Mouse (Mus musculus) frontal cortex, postnatal 10 days (tissue): ENCODE results near the gene Klhl26.

Experiments
- DNase-seq, 2 experiments: peaks; one replicate each; pipeline ENCODE4 v3.0.0; 2022; ENCODE audit warnings: low spot score in 2 of 2, mixed read lengths in 1 of 2

The Klhl26 gene

DNA sequence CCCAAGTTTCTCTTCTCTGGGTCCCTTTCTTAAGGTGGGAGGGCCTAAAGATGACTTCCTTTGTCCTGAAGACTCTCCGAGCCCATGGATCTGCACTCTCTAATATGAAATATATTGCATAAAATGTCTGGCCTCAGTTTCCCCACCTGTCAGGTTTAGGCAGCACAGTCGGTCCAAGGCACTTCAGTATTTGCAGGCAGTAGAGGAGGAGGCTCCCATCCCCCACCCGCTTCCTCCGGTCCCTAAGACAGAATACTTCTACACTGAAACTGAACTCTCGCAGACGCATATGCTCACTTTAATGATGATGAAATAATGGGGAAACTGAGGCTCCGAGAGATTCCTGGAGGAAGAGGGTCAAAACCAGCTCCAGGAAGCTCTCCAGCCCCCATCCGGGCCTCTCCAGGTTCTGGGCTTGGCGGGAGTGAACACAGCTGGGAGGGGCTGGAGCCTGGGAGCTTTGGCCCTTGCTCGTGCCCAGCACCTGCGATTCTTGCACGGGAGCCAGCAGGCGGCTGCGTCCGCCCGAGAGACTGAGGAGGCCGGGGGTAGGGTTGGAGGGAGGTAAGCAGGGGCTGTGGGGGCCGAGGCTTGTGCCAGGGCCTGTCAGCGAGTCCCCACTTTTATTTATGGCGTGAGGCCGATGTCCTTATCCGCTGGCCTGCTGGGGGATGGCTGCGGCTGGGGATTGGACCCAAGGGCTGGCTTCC, 25.2 kb upstream of the Klhl26 start:
- DNase-seq = no peak

DNA sequence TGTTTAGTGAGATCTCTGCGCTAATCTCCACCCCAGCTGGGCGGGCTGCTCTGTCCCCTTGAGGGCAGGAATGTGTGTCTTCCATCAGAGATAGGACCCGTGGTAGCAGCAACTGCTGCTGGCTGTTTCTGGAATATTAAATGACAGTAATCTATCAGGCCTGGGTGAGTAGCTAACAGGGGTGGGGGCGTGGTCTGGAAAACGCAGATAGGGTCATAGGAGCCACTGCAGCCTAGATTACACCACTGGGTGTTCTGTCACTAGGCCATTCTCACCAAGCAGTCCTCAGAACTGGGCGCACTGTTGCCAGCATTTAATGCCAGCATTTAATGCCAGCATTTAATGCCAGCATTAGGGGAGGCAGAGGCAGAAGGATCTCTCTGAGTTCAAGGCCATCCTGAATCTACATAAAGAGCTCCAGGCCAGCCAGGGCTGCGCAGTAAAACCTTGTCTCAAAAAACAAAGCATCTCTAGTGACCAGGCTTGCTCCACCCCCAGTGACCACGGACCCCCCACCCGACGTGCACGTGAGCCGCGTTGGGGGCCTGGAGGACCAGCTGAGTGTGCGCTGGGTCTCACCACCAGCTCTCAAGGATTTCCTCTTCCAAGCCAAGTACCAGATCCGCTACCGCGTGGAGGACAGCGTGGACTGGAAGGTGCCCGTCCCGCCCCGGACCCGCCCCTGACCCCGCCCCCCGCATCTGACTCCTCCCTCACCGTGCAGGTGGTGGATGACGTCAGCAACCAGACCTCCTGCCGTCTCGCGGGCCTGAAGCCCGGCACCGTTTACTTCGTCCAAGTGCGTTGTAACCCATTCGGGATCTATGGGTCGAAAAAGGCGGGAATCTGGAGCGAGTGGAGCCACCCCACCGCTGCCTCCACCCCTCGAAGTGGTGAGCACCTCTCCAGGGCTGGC, 23.9 kb upstream of the Klhl26 start:
- DNase-seq = no peak

DNA sequence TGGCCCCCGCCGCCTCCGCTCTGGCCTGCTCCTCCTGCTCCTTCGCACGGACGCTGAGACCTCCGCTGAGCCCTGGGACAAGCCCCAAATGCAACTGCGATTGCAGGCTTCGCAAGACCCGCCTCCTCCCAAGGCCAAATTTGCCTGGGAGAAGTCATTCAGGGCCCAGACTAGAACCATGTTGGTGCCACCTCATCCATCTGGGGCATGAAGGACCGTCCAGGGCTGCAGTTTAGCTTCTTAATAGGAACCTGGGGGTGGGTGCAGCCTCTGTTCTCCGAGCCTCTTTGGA, 18.9 kb upstream of the Klhl26 start:
- no peak for DNase-seq

DNA sequence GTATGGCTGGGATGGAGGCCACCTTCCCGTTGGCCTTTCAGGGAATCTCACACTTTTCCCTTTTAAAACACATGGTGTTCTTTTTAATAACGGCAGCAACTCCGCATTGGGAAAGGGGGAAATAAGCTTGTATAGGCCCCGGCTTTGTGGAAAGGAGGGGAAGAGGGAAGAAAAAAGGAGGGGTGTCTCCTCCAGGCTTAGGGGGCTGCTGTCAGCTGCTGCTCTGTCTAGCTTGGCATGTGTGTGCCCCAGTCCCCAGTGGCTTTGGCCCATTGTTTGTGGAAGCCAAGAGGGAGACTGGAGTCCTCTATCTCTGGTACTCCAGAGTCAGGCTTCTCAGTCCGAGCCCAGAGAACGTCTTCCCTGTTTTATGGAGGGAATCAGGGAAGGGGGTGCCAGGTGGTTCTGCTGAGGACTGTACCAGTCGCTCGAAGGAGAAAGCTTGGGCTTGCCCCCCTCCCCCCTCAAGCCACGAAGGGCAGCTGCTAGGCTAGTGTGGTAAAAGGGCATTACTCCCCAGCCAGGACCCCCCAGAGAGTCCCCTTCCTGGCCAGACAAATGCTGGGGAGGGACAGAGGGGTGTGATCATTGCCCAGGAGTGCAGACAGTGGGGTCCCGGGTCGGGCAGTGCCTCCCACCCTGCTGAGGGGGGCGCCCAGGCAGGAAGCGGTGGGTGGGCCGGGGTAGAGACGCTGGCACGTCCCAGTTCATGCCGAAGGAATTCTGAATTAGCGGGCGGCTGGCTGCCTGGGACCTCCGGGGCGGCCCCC, 18.4 kb upstream of the Klhl26 start:
- DNase-seq = no peak

DNA sequence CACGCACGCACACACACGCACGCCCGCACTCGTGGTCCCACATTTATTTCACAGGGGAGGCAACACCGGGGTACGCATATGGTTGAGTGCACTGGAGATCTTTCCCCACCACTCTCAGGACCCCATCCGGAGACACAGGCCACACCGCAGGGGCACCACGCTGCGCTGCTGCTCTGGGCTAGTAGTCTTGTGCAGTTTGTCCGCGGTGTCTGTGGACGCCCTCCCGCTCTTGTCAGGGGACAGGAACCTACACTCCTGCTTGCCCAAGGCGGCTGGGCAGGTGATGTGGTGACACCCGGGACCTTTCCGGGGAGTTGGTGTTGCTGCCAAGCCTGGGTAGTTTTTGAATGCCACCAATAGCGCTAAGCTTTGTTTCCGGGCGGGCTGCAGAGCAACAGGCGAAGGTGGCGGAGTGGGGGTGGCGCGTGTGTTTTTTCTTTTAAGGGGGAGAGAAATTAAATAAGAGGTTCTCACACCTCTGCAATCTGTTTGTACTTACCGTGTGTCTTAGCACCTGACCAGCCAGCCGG, 17.7 kb upstream of the Klhl26 start:
- DNase-seq = no peak

DNA sequence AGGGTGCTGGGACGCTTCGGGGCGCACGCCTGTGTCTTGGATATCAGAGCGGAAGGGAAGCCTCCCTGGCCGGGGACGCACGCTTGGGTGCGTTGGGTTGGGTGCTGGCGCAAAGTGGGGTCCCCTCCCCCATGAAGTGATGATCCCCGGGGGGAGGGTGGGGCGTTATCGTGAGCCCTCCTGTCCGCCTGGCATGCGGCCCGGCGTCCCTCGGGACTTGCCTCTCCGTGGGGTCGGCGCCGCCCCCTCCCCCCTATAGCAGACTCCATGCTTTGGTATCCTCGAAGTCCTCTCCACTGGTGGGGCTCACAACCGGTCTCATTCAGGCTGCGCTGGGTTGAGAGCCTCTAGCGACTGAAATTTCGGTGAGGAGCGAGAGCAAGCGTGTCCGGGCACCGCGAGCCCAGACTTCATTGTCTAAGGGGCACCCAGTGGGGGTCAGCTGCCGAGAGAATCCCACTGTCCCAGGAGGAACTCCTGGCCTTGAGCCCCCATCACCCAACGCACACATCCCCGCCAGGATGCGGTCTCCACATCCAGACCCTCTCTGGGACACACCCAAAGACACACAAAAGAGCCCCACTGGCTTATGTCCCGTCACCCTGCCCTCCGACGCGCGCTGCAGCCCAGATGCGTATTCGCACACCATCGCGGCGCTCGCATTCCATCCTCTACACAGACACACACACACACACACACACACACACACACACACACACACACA, 17.1 kb upstream of the Klhl26 start:
- DNase-seq = no peak

DNA sequence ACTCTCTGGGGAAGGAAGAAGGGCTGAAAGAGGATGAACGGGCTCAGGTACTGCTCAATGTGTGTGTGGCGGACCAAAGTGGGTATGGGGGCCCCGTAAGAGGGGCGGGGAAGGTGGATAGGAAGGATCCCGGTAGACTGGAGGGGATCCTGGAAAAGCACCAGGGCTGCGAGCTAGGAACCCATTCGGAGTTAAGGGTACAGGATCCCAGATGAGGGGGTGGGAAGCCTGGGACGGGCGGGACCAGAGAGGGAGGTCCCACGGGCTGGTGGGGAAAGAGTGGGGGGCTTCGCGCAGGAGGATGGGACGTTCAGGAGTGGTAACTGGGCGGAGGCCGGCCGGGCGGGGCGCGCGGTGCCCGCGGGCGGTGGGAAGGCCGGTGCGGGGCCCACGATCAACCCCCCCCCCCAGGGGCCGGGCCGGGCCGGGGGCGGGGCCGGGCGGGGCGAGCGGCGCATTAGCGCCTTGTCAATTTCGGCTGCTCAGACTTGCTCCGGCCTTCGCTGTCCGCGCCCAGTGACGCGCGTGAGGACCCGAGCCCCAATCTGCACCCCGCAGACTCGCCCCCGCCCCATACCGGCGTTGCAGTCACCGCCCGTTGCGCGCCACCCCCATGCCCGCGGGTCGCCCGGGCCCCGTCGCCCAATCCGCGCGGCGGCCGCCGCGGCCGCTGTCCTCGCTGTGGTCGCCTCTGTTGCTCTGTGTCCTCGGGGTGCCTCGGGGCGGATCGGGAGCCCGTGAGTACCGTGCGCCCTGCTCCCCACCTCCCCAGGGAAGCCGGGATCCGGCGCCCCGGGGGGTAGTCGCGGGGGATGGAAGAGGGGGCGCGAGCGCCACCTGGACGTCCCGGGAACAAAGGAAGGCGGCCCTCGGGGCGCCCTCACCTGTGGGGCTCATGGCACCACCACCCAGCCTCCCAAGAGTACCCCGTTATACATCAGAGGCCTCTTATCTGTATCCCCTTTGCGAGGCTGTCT, 16.2 kb upstream of the Klhl26 start, which contains the start of gene Crlf1:
Gene Crlf1, plus strand, starts transcription at position 495 of the 977 bp plus-strand sequence.
- no peak for DNase-seq

DNA sequence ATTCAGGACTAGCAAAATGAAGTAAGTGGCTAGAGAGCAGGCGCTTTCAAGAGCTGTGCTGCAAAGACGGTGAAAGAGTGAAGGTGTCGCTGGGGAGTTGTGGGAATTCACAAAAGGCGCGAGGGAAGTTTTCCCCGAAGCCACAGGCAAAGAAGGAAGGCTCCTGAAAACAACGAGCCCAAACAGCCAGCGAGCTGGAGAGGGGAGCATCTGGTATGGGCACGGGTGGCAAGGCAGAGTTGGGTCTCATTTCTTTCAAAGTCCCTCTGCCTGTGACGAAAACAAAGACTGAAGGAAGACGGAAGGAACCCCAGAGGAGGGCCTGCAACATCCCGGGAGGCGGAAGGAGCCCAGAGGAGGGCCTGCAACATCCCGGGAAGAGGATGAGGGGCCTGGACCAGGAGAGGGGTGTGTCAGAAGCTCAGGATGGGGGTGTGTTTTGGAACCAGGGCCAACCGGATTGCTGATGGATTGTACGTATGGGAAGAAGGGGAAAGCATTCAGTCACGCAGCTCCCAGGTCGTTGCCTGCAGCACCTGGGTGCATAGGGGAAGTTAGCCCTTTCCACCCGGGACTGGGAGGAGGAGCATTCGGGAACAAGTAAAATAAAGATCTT, 14.2 kb upstream of the Klhl26 start:
- DNase-seq = no peak

DNA sequence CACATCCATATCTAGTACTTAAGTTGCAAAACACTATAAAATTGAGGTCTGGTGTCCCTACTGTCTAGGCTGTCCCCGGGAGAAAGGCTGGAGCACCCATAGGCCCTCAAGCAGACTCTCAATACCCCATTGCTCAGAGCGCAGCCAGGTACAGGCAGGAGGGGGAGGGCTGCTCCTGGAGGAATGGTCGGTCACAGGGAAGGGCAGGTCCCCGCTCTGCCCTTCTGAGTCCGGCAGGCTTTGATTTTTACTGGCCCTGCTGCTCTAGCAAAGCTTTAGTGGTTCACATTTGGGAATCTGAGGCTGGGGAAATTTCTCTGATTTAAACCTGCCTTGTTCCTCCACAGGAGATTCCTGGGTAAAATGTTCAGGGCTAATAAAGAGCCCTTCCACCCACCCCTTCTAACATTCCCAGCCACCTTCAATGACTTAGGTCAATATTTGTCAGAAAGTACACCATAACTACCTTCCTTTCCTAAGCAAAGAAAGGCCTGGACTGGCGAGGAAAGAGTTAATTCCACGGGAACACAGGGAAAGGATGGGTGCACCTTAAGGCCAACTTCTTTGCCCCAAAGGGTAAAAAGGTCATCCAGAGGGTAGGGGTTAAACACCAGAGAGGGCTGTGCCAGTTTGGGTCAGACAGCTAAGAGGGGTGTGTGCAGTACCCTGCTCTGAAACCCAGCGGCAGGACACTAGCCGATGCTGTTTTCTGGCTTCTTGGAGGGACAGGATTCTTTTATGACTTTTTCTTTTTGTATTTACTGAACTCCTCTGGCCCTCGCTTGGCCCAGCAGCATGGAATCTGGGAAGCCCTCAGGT, 13.5 kb upstream of the Klhl26 start:
- DNase-seq = no peak

DNA sequence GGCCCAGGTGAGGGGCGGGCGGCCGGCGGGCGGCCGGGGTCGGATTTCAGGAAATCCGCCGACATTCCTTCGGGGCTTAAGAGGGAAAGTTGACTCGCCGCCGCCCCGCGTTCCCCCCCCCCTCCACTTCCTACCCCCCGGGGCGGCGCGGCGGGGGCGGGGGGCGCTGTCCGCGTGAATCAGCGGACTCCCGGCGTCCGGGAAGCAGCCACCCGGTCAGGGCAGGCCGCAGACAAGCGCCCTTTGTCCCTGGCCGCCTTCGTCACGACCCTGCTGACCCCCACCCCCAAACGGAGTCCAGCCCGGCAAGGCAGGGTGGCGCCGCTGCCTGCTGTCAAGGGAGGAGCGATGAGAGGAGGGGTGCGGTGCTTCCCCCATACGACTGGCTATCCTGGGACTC, 12.8 kb upstream of the Klhl26 start:
- no peak for DNase-seq

DNA sequence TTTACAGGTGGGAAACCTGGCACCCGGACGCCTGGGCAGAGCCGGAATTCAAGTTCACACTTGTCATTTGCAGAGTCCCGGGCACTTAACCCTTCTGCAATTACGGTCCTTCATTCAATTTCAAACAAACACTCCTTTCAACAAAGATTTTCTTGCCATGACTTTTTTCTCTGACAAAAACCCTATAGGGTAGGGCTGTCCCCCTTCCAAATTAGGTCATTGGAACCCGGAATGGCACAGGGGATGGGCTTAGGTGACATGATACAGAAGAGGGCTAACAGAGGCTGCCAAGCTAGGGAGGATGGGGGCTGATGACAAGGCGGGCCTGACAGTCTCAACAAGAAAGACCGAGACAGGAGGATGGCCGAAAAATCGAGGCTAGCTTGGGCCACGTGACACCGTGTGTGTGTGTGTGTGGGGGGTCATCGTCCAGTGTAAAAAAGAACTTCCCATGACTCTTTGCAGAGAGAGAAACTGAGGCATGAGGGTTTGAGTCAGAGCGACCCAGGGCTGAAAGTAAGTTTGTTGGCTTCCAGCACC, 12.2 kb upstream of the Klhl26 start:
- no peak for DNase-seq

DNA sequence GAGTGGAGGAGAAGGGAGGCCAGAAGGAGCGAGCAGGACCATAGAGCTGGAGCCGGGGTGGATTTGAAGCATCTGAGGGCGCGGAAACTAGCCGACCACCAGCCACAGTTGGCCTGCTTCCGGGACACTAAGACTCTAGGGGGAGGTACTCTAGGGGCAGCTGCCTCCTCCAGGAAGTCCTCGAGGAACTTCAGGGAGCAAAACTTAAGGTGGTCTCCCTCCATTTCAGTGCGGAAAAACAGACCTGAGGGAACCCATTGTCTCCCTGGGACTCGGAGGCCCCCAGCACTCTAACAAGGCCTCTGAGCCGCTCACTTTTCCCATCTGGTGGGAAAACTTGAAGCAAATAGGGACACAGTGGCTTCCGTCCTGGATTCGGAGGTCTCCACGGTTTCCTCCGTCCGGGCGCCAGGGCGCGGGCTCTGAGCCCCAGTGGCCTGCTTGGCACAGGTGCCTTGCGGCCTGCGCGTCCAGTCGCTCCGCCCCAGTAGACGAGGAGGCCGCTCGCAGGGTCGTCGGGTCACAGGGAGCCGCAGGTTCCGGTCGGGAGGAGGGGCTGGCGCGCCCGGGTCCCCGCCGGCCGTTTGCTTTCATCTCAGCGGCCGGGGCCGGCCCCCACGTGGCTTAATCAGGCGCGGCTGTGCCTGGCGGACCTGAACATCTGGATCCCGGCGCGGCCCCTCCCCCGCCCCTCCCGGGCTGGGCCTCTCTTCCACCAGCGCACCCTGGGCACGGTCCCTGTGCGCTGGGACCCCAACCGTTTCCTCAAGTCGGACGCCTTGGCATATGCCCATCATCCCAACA, 11.4 kb upstream of the Klhl26 start:
- no peak for DNase-seq

DNA sequence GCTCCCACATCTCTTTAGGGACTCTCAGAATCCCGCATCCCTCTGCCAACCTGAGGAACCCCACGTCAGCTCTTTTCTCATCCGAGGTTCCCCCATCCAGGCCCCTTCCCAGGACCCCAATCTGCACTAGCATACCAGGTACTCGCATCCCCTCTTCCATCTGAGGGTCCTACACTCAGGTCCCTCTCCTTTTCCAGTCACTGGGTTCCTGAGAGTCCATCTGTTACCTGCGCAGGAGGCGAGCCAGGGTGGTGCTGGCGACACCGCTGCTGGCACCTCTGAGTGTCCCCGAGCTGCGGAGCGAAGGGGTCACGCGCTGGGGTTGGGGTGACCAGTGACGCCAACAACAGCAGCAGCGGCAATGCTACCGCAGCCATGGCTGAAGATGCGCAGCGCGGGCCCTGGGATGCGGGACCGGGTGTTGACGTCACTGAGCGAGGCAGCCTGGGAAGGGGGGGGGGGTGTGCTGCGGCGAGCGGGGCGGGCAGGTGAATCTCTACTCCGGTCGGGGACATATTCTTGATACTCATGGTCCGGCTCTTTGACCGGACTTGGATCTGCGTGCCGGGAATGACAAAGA, 10.3 kb upstream of the Klhl26 start, which contains the start of gene Tmem59l:
Gene Tmem59l, minus strand, starts transcription at position 418 of the 580 bp plus-strand sequence.
- DNase-seq = no peak

DNA sequence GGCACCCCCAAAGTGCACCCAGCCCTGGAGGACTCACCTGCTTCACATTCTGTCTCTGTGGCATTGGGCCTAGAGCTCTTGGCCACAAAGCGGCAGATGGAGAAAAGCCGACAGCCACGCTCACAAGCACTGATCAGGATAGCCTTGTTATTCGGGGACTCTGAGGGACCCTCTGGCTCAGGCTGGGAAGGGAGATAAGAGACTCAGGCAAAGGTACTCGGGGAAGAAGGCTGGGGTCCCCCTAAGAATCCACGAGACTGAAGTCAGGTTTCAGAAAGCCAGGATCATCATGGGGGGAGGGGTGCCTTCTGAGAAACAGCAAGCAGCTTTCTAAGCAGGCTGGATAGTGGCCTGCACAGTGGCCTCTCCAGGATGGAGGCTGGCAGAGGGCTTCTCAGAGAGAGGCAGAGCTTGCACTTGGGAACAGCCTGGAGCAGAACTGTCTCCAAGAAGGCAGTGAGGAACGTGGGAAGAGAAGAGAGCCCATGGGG, 9.5 kb upstream of the Klhl26 start:
- DNase-seq = no peak

DNA sequence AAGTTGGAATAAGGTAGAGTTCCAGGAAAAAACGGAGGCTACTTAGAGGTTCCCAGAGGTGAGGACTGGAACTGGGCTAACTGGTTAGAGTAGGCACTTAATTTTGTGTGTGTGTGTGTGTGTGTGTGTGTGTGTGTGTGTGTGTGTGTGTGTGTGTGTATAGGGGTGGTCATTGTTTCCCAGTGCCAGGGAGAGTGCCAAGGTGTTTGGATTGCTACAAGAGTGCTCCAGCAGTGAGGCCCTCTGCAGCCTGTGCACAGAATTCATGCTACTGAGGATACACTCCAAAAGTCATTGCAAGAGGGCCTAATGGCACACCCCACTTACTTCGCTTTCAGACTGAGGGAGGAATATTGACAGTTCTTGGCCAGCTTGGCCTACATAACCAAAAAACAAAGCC, 6.2 kb upstream of the Klhl26 start:
- DNase-seq = no peak

DNA sequence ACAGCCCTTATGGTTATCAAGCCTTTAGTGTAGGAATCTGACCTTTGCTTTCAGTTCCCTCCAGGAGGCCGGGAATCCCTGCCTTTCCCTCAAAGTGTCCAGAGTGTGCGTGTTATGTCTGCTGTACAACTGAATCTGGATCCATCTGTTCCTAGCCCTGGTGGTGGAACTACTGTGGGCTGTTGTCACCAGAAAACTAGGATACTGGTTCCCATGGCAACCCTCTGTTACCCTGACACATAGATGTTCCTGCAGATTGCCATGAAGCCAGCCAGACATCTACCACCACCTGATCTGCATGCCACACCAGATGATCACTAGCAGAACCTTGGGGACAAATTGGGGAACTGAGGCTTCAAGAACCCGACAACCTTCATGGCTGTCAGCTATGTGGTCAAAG, 5.1 kb upstream of the Klhl26 start:
- DNase-seq = peak in 1 of 2 experiments; percentile 70

DNA sequence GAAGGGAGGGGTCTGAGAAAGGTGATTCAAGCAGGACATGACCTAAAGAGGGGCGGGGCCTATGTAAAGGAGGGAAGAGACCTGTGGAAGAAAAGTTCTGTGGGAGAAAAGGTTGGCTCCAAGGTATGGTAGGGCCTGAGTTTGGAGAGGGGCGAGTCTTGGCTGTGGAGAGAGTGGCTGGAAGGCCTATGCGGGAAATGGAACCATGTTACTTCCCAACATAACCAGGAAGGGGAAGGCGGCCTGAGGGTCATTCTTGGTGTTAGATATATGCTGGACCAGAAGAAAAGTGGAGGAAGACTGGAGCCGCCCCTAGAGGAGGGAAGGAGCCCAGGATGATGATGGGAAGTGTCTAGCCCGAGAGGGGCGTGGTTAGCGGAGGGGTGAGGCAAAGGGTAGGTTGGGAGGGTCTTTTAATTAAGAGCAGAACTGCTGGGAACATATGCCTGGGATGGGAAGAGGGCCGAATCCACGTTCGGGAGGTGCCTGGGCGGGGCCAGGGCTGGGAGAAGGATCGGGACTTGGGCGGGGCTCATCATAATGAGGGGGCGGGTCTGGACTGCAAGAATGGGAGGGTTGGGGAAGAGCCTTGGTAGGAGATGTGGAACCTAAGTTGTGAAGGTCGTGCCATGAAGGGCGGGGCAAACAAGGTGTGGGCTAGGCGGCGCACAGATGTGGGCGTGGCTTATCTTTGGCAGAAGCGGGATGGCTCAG, 658 bp upstream of the Klhl26 start:
- DNase-seq = no peak
